Mouse (Mus musculus): ENCODE results near the gene Dda1.

Gene Dda1

DNA sequence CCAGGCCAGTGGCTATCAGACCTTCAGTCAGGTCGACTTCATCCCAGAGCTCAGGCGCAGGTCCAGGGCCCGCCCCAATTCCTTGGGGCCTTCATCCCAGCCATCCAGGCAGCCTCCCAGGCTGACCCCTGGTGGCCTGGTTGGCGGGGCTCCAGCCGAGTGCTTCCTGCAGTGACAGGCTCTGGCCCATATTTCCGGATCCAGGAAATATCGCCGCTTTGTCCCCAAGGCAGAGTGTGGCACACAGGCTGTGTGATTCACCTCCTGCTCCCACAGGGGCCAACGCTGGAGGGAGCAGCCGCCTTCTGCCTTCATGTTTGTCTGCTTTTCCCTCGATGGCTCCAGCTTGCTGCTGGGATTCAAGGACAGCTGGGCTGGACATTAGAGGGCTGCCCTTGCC, 27.5 kb downstream of the Dda1 start:
- no peak for DNase-seq (ENCODE audit: low read depth)

DNA sequence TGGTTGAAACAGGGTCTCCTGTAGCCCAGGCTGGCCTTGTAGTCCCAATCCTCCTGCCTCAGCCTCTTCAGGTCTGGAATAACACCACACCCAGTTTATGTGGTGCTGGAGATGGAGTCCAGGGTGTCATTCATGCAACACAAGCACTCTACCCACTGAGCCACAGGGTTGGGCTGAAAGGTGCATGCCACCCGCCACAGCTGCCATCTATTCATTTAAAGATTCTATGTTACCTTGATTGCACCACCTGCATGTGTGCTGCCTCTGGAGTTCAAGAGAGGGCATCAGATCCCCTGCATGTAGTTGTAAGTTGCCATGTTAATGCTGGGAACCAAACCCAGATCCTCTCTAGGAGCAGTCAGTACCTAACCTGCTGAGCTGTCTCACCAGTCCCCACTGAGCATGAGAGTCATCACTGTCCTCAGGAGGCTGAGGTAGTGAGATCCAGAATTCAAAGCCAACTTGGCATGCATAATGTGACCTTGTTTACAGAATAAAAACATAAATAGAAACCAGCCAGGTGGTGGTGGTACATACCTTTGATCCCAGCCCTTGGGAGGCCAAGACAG, 28.2 kb downstream of the Dda1 start:
- no peak for DNase-seq (ENCODE audit: low read depth)

- DNase-seq (ENCODE audit: low read depth) = no peak
Observed at GRCm38 (mm10) chr8:71497881-71498501, 29.0 kb downstream of the Dda1 start.

GRCm38 (mm10) chr8:71498816-71499690, 30.1 kb downstream of the Dda1 start:
- no peak for DNase-seq (ENCODE audit: low read depth)

- no peak for DNase-seq (ENCODE audit: low read depth)
Observed at GRCm38 (mm10) chr8:71504349-71504748, 35.4 kb downstream of the Dda1 start.

DNA sequence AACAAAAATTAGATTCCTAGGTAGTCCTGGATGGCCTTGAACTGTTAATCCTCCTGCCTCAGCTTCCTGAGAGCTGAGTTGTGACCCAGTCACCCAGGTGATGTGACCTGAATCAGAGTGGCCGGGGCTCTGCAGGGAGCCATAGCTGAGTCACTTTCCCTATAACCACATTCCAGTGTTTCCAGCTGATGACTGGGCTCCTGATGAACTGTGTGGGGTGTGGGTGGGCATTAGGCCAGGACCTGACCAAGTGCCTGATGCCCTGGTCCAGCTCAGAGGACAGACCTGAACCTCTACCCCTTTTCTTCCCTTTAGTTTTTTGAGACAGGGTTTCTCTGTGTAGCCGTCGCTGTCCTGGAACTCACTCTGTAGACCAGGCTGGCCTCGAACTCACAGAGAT, 36.3 kb downstream of the Dda1 start:
- DNase-seq (ENCODE audit: low read depth) = no peak

DNA sequence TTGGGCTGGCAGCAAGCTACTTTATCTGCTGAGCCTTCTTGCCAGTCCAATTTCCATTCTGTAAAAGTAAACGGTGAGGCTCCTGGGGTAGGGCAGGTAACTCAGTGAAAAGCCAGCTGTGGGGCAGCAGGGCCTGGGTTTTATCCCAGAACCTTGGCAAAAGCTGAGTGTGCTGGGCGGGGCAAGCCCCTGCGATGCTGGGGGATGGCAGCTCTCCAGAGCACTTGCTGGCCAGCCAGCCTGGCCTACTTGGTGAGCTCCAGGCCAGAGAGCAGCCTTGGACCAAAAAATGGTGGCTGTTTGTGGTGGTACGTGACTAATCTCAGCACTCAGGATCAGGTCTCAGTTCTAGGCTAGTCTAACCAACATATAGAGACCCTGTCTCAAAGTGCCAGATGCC, 37.0 kb downstream of the Dda1 start:
- no peak for DNase-seq (ENCODE audit: low read depth)

- peak; percentile 65 for DNase-seq (ENCODE audit: low read depth)
Observed at GRCm38 (mm10) chr8:71507589-71508104, 38.6 kb downstream of the Dda1 start.

- no peak for DNase-seq (ENCODE audit: low read depth)
Observed at GRCm38 (mm10) chr8:71509316-71509715, 40.3 kb downstream of the Dda1 start.

GRCm38 (mm10) chr8:71511644-71512043, 42.6 kb downstream of the Dda1 start, which contains the start of gene Plvap:
Gene Plvap (minus strand): TSS chr8:71511752.
- peak; percentile 52 for DNase-seq (ENCODE audit: low read depth)

DNA sequence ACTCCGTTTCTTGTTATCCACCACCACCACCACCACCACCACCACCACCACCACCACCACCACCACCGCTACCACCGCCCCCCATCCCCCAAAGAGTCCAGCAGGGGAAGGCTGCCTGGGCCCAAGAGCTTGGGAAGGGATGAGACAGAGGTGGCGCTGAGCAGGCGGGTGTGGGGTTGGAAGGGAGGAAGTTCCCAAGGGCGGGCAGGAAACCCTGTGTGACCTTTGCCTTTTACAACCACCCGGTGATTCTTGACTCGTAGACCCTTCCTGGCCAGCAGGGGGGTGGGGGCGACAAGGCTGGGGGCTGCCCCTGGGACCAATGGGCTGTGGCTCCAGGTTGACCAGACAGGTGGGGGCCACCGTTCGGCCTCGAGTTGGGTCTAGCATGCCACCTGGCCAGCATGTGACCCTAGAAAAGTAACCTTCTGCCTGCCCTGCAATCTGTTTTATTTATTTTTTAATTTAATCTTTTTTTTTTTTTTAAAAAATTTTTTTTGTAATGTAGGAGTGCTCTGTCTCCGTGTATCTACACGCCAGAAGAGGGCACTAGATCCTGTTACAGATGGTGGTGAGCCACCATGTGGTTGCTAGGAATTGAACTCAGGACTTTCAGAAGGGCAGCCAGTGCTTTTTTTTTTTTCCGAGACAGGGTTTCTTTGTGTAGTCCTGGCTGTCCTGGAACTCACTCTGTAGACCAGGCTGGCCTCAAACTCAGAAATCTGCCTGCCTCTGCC, 44.2 kb downstream of the Dda1 start:
- no peak for DNase-seq (ENCODE audit: low read depth)

DNA sequence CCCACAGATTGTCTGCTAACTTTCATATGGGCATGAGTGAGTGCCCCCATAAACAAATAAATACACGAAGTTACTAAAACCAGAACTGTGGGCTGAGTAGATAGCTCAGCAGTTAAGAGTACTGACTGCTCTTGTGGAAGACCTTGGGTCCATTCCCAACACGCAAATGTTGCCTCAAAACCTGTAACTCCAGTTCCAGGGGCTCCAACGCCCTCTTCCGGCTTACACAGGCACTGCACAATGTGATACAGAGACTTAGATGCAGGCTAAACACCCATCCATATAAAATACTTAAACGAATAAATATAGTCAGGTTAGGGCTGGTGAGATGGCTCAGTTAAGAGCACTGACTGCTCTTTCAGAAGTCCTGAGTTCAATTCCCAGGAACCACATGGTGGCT, 46.0 kb downstream of the Dda1 start:
- DNase-seq (ENCODE audit: low read depth) = no peak

DNA sequence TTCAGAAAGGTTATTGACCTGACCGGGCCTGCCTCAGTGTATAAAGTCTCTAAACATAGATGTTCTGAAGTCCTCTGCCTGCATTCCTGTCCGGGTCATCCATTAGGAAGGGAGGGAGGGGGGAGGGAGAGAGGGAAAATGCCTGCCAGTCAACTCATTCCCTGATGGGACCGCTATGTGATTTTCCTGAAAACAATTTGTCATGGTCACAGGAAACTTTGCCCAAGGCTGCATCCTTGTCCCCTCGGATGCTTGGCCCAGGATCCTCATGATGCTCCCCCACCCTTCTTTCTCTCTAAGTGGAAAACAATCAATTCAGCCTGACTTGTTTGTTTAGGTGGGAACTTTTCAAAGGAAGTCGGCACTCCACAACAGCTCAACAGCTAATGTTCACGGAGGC, 47.8 kb downstream of the Dda1 start:
- no peak for DNase-seq (ENCODE audit: low read depth)

DNA sequence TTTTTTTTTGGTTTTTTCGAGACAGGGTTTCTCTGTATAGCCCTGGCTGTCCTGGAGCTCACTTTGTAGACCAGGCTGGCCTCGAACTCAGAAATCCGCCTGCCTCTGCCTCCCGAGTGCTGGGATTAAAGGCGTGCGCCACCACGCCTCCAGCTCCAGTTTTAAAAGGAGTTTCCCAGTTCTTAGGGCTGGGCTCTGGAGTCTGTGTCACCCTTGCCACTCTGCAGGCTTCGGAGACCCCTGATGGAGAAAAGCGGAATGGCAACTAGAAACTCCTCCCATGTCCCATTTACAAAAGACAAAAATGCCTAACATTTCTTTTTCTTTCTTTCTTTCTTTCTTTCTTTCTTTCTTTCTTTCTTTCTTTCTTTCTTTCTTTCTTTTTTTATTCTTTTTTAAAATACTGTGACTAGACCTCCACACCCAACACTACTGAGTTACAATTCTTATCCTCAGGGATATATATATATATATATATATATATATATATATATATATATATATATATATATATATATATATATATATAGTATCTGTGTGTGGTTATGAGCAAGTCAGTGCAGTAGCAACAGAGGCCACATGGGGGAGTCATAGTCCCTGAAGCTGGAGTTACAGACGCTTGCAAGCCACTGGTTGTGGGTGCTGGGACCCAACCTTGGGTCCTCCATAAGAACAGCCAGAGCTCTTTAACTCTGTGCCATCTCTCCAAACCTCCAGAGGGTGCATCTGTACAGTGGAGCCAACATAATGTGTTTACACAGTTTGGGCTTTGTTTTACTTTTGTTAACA, 50.2 kb downstream of the Dda1 start:
- DNase-seq (ENCODE audit: low read depth) = peak; percentile 65

DNA sequence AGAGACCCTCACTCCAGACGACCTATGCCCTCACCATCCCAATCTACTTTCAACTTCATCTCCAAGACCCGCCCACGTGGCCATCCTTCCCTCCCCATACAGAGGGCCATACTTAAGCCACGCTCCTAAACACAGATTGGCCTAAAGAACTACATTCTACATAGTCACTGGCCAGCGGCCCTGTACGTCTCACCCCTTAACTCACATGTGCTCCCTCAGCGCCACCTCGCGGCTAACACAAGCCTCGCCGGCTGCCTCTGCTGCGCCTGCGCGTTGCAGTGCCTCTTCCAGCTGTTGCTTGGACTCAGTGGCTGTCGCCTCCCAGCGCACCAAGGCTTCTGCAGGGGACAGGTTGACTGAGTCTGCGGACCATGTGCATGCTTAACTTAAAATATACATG, 52.6 kb downstream of the Dda1 start:
- DNase-seq (ENCODE audit: low read depth) = peak; percentile 93

DNA sequence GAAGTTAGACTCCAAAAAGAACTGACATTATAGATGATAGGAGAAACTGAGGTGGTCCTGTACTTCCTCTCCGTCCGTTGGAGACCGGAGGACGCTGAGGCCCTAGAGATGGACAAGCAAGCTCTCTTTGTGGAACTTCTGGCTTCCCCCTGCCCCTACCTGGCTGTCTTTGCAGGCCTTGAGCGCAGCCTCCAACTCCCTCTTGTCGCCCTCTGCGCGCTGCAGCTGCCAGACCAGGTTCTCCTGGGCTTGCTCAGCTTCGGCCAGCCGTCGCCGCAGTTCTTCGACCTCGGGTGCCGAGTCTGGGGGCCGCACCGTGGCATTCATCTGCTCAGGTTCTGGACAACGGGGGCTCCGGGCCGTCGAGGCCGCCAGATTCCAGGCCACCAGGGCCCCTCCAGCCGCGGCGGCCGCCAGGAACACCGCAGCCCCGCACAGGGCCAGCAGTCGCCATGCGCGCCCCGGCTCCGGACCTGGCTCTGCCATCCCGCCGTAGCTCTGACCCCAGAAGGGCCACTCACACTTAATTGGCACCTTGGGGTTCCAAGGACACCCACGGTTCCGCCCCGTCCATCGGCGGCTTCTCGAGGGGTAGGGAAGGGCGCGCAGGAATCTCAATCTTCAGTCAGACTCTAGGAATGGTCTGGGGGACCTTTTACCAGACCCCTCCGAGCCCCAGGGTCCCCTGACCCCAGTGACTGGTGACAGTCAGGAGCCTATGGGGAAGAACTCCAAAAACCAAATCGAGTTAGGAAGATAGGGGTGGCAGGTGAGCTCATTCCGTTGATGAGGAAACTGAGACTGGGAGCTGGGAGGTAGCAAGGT, 56.4 kb downstream of the Dda1 start, which contains the start of gene Ccdc194:
Ccdc194 (minus strand) TSS at position 486 of the 825 bp plus-strand sequence.
- DNase-seq (ENCODE audit: low read depth) = no peak

Data from c-Kit-positive CD71-negative TER-119-negative erythroid progenitor cells, embryonic 14.5 days (primary cell).